Mouse (Mus musculus) forebrain, postnatal 0 days (tissue): ENCODE results near the gene Smtn. TPM values are rescaled to one million over a fixed set of nuclear protein-coding genes. Genes with fewer than 3 reads are reported as not detected.
A peak's percentile ranks its signal among the peaks of the same experiment; 100 is the strongest.

ENCODE experiments used
- ATAC-seq: fragments of 200-750 bp; cut with Nextera tagmentation; 2 replicates; pipeline ENCODE4 v1.8.0; 2017; ENCODE audit warnings: mild to moderate bottlenecking, moderate library complexity
- DNase-seq: peaks from one replicate; pipeline ENCODE4 v3.0.0-alpha.2; 2015
- H3K27ac ChIP-seq: fragments of 300-500 bp; sonication (generic); 2 replicates; pipeline ENCODE4 v1.5.1; 2014; ENCODE audit warnings: low read depth, mild to moderate bottlenecking, antibody characterized with exemption, low read length, moderate library complexity, mixed read lengths
- H3K27me3 ChIP-seq: fragments of 300-500 bp; sonication (generic); 2 replicates; pipeline ENCODE4 v1.6.1; 2014; ENCODE audit warnings: mild to moderate bottlenecking, low read length, mixed read lengths; ENCODE audit not compliant: insufficient read depth
- H3K36me3 ChIP-seq: fragments of 300-500 bp; sonication (generic); 2 replicates; pipeline ENCODE4 v1.6.1; 2014; ENCODE audit warnings: mild to moderate bottlenecking, moderate library complexity; ENCODE audit not compliant: insufficient read depth
- H3K4me1 ChIP-seq: fragments of 300-500 bp; sonication (generic); 2 replicates; pipeline ENCODE4 v1.6.1; 2014; ENCODE audit warnings: antibody characterized with exemption; ENCODE audit not compliant: insufficient read depth
- H3K4me2 ChIP-seq: fragments of 300-500 bp; sonication (generic); 2 replicates; pipeline ENCODE4 v1.6.1; 2014; ENCODE audit warnings: low read depth, mild to moderate bottlenecking, moderate library complexity
- H3K4me3 ChIP-seq: fragments of 300-500 bp; sonication (generic); 2 replicates; pipeline ENCODE4 v1.5.1; 2014; ENCODE audit warnings: low read depth, low read length, mixed read lengths
- H3K9ac ChIP-seq: fragments of 300-500 bp; sonication (generic); 2 replicates; pipeline ENCODE4 v1.6.1; 2014; ENCODE audit warnings: mild to moderate bottlenecking
- H3K9me3 ChIP-seq: fragments of 300-500 bp; sonication (generic); 2 replicates; pipeline ENCODE4 v1.6.1; 2016; ENCODE audit warnings: low read length
- CTCF ChIP-seq: sonication (generic); IDR thresholded peaks from 2 replicates; pipeline ENCODE4 v1.5.1; 2016; ENCODE audit warnings: antibody characterized with exemption, control low read depth, low read depth
- WGBS: fragments of 180-500 bp; shearing (Covaris S2); extraction: QIAGEN DNeasy Blood & Tissue Kit; methylation state at CpG from one replicate; pipeline ENCODE4 v1.1.7; 2014; 5-methylcytosine and 5-hydroxymethylcytosine counted together
- polyA plus RNA-seq: library from polyadenylated mRNA; unstranded; fragments of >200 nt; fragmentation: Nextera tagmentation; extraction: Ambion mirVana; gene quantifications from 2 replicates; pipeline ENCODE4 v1.2.1, GENCODE M21; 2015
- total RNA-seq: library from RNA; depleted of rRNA; stranded (reverse); fragments of >200 nt; gene quantifications from 2 replicates; pipeline ENCODE4 v1.2.3, GENCODE M21; 2014; rRNA removed

Smtn gene
- total RNA-seq (3.9 and 7.9 TPM in 2 replicates), polyA plus RNA-seq (8.1 and 8.7 TPM in 2 replicates)

DNA sequence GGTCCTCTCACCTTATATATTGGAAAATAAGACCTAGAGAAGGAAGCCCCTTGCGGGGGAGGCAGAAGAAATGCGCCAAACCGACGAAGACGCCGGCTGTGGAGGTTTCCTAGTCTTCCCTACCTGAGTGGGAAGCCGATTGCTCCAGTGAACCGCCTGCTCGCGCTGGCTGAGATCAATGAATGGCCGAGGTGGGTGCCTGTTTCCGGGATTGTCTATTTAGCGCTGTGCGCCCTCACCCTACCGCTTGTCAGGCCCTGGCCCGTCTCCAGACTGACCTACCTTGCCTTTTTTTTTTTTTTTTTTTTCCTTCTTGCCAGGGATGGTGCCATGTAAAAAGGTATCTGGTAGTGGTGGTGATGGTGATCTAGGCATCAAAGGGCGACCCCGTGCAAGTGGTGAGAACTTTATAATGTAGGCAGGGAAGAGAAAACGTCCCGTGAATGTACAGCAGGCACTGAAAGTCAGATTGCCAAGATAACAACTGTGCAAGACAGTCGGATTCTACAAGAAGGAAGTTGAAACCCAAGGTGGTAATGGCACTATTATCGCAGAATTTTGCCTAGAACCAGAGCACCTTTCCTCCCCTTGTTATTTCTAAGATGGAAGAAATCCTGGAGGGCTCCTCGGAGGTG, at the start of gene Smtn:
Gene Smtn (minus strand): TSS at position 162 of the 635 bp plus-strand sequence.
- ATAC-seq: no peak

DNA sequence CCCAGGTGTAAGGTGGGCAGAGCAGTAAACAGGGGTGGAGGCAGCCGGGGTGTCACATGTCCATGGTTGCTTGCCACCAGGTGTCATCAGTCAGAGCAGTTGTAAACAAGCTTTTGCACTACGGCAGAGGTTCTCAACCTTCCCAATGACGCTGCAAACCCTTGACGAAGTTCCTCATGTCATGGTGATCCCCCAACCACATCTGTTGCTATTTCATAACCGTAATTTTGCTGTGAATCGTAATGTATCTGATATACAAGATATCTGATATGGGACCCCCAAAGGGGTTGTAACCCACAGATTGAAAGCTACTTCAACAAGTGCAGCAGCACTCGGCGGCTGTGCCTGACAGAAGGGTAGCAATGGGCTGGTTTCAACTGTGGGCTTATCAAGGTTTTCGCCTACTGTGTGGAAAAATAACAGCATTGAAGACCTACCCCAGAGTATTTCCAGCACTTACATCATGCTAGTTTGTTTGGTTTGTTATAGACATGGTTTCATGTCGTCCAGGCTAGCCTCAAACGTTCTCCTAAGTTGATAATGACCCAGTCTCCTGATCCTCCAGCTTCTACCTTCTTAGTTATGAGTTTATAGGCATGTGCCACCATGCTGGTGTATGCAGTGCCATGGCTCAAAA, 47.7 kb upstream of the Smtn start:
- DNase-seq (no peak), ATAC-seq (no peak)
- H3K27me3 ChIP-seq: no peaks in the 10 kb centered on the region
- no peak overlapping the region for H3K27ac ChIP-seq
- WGBS: 87% methylated on average over 11 of the region's 11 CpGs
- H3K4me1 ChIP-seq: no peaks in the 10 kb centered on the region
- TF ChIP-seq CTCF: no peak
- no peak overlapping the region for H3K4me2 ChIP-seq
- H3K9me3 ChIP-seq: no peaks in the 10 kb centered on the region
- no peak overlapping the region for H3K4me3 ChIP-seq
- H3K36me3 ChIP-seq: no peaks in the 10 kb centered on the region
- no peak overlapping the region for H3K9ac ChIP-seq

More for the DNA sequence above, at the start of gene Smtn:
- TF ChIP-seq CTCF: no peak
- Histone ChIP-seq H3K27me3 (no peaks in the 10 kb centered on the region), H3K4me1 (peaks cover 4% of the 10 kb centered on the region; the same call in 1 of the 2 replicates), H3K4me2 (peak within 1 kb of the TSS; percentile 61), H3K9ac (peak within 1 kb of the TSS; percentile 14), H3K4me3 (peak within 1 kb of the TSS; percentile 49), H3K9me3 (0 out of 2 replicates have a peak, but pooled peaks cover 3% of the 10 kb centered on the region), H3K36me3 (no peaks in the 10 kb centered on the region), H3K27ac (no peak within 1 kb of the TSS)
- DNase-seq: no peak
- 95% methylated on average over 23 of the region's 23 CpGs for WGBS

DNA sequence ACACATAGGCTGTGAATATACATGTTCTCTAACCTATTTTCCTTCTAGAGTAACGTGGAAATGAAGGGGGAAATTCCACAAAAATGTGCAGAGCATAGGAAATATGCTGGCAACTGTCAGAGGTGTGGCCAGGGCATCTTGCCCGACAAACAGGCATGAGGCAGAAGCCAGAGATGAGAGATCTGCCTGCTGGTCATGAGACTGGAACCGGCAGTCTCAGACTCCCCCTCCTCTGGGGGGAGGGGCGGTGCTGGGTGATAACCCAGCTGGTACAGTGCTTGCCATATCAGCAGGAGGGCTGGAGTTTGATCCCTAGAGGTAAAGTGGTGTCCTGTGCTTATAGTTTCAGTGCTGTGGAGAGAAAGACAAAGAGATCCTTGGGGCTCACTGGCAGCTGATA, 46.9 kb upstream of the Smtn start:
- Histone ChIP-seq H3K4me1 (no peaks in the 10 kb centered on the region), H3K27ac (no peak overlapping the region), H3K4me3 (no peak overlapping the region), H3K36me3 (no peaks in the 10 kb centered on the region), H3K9ac (no peak overlapping the region), H3K27me3 (no peaks in the 10 kb centered on the region), H3K4me2 (no peak overlapping the region), H3K9me3 (no peaks in the 10 kb centered on the region)
- no peak for TF ChIP-seq CTCF
- 38% methylated on average over 4 of the region's 4 CpGs for WGBS
- DNase-seq: no peak
- no peak for ATAC-seq

DNA sequence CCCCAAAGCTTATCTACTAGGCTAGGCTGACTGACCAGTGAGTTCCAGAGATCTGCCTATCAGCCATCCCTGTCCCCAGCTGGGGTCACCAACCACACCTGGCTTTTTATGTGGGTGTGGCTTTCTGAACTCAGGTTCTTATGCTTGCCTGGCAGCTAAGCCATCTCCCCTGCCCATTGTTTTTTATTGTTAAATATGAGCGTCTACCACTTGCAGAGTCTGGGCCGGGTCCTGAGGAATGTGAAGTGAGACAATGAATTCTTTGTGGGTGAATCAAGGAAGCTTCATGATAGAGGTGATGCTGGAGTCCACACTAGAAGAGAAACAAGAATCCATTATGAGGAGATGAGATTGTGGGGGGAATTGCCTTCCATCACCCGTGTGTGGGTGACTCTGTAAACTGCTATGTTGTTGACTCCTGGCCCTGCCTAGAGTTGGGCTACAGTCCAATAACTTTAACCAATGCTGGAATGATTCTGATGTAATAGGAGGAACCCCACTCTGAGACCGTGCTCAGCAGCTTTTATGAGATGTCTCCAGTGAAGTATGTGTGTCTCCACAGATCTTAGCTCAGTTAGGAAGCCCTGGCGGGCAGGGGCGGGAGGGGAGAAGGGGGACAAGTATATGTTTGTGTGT, 45.7 kb upstream of the Smtn start:
- Histone ChIP-seq H3K27me3 (no peaks in the 10 kb centered on the region), H3K36me3 (no peaks in the 10 kb centered on the region), H3K27ac (no peak overlapping the region), H3K4me2 (no peak overlapping the region), H3K4me3 (no peak overlapping the region), H3K9ac (no peak overlapping the region), H3K9me3 (no peaks in the 10 kb centered on the region), H3K4me1 (no peaks in the 10 kb centered on the region)
- no peak for ATAC-seq
- DNase-seq: no peak
- TF ChIP-seq CTCF: no peak
- 71% methylated on average over 6 of the region's 6 CpGs for WGBS

DNA sequence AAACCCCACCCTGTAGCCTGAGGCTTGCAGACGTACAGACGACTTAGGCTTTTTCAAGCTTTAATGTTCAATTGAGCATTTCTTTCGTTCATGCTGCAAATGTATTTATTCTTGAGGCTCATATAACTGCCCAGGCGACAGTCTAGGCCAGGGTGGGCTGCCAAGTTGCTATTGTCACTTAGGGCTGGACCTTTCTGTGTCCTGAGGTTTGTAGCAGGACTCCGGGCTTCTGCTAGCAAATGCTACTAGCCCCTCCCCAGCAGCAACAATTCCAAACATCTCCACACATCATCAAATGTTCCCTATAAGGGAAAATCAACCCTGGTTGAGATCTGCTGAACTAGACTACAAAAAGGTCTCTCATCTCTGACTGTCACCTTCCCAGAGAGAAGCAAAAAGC, 42.7 kb upstream of the Smtn start:
- H3K4me1 ChIP-seq: no peaks in the 10 kb centered on the region
- no peaks in the 10 kb centered on the region for H3K36me3 ChIP-seq
- no peak overlapping the region for H3K27ac ChIP-seq
- H3K9me3 ChIP-seq: no peaks in the 10 kb centered on the region
- ATAC-seq: no peak
- no peak for TF ChIP-seq CTCF
- no peak overlapping the region for H3K4me2 ChIP-seq
- H3K9ac ChIP-seq: no peak overlapping the region
- no peak overlapping the region for H3K4me3 ChIP-seq
- 79% methylated on average over 5 of the region's 5 CpGs for WGBS
- no peaks in the 10 kb centered on the region for H3K27me3 ChIP-seq
- no peak for DNase-seq

DNA sequence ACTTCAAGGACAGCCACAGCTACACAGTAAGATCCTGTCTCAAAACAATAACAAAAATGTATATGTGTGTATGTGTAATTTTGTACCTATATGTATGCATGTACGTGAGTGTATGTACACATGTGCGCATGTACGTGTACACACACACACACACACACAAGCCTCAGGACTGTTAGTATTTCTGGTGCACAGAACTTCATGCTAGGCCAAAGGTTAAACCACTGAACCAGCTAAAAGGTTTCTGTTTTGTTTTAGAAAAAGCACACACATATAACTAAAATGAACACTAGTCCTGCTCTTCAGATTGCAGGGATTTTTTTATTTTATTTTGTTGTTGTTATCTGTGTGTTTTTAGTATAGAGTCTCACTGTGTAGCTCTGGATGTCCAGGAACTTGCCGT, 41.5 kb upstream of the Smtn start:
- DNase-seq (no peak), ATAC-seq (no peak)
- no peaks in the 10 kb centered on the region for H3K36me3 ChIP-seq
- no peaks in the 10 kb centered on the region for H3K9me3 ChIP-seq
- H3K9ac ChIP-seq: no peak overlapping the region
- H3K27ac ChIP-seq: no peak overlapping the region
- no peak for TF ChIP-seq CTCF
- H3K27me3 ChIP-seq: no peaks in the 10 kb centered on the region
- H3K4me3 ChIP-seq: no peak overlapping the region
- H3K4me1 ChIP-seq: no peaks in the 10 kb centered on the region
- no peak overlapping the region for H3K4me2 ChIP-seq
- WGBS: 97% methylated on average over 4 of the region's 4 CpGs

DNA sequence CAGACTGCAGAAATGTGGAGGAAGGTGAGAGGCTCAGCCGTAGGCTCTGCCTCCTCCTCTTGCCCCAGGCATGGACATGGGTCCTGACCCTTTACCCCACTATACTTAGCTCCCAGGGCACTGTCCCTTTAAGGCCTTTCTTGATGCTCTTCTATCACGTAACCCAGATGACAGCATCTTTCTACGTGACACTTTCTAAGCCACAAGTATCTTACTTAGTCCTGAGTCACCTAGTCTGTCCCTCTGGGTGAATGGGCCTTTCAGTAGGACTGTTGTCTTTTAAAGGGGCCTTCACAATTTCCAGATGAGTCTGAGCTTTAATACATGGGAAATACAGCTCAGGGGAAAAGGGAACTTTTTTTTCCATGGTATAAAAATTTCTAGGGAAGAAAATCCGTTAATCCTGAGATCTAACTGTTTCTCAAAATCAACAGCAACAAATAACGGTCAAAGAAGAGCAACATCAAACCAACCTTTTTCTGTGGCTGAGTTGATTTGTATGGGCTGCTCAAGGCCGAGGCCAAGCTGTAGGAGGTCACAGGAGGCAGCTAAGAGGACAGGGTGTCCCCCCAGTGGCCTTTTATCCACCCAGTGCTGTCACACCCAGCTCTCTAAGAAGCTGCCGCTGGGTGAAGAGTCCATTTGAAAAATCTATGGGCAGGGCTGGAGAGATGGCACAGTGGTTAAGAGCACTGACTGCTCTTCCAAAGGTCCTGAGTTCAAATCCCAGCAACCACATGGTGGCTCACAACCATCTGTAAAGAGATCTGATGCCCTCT, 40.1 kb upstream of the Smtn start:
- no peak for TF ChIP-seq CTCF
- Histone ChIP-seq H3K27ac (no peak overlapping the region), H3K4me1 (no peaks in the 10 kb centered on the region)

More for the DNA sequence above, 40.1 kb upstream of the Smtn start:
- Histone ChIP-seq H3K27me3 (no peaks in the 10 kb centered on the region), H3K36me3 (no peaks in the 10 kb centered on the region), H3K9ac (no peak overlapping the region), H3K9me3 (no peaks in the 10 kb centered on the region), H3K4me3 (no peak overlapping the region), H3K4me2 (no peak overlapping the region)
- ATAC-seq: no peak
- DNase-seq: no peak
- 72% methylated on average over 7 of the region's 7 CpGs for WGBS
